Mouse (Mus musculus) forebrain, embryonic 11.5 days (tissue): Measurements from ENCODE around the gene Gm42906. TPM values are rescaled to one million over a fixed set of nuclear protein-coding genes. Genes with fewer than 3 reads are reported as not detected.

Experiments used
- ATAC-seq: fragments of 200-750 bp; cut with Nextera tagmentation; replicated peaks from 2 replicates; pipeline ENCODE4 v1.8.0; 2017; ENCODE audit warnings: moderate TSS enrichment; ENCODE audit not compliant: low FRiP score
- DNase-seq: peaks from one replicate; pipeline ENCODE4 v3.0.0-alpha.2; 2017; ENCODE audit warnings: low spot score
- H3K27ac ChIP-seq: fragments of 300-500 bp; sonication (generic); 2 replicates; pipeline ENCODE4 v1.5.1; 2014; ENCODE audit warnings: low read depth, low read length
- H3K27me3 ChIP-seq: fragments of 300-500 bp; sonication (generic); 2 replicates; pipeline ENCODE4 v1.6.1; 2014; ENCODE audit warnings: mild to moderate bottlenecking, low read length, mixed read lengths; ENCODE audit not compliant: control insufficient read depth, insufficient read depth
- H3K36me3 ChIP-seq: fragments of 300-500 bp; sonication (generic); 2 replicates; pipeline ENCODE4 v1.6.1; 2014; ENCODE audit warnings: mild to moderate bottlenecking, low read length, moderate library complexity, mixed read lengths; ENCODE audit not compliant: control insufficient read depth, insufficient read depth
- H3K4me1 ChIP-seq: fragments of 300-500 bp; sonication (generic); replicated peaks from 2 replicates; pipeline ENCODE4 v1.6.1; 2014; ENCODE audit warnings: low read length, mixed read lengths; ENCODE audit not compliant: control insufficient read depth, insufficient read depth
- H3K4me2 ChIP-seq: fragments of 300-500 bp; sonication (generic); 2 replicates; pipeline ENCODE4 v1.6.1; 2014; ENCODE audit warnings: low read depth, mild to moderate bottlenecking, low read length, moderate library complexity, mixed read lengths; ENCODE audit not compliant: severe bottlenecking
- H3K4me3 ChIP-seq: fragments of 300-500 bp; sonication (generic); 2 replicates; pipeline ENCODE4 v1.5.1; 2014; ENCODE audit warnings: low read depth, low read length
- H3K9ac ChIP-seq: fragments of 300-500 bp; sonication (generic); 2 replicates; pipeline ENCODE4 v1.6.1; 2014; ENCODE audit warnings: low read length
- H3K9me3 ChIP-seq: fragments of 300-500 bp; sonication (generic); 2 replicates; pipeline ENCODE4 v1.6.1; 2016; ENCODE audit warnings: low read length, mixed read lengths; ENCODE audit not compliant: control insufficient read depth
- WGBS: fragments of 180-500 bp; shearing (Covaris S2); extraction: QIAGEN DNeasy Blood & Tissue Kit; methylation state at CpG from one replicate; pipeline ENCODE4 v1.1.7; 2014; 5-methylcytosine and 5-hydroxymethylcytosine counted together
- polyA plus RNA-seq: library from polyadenylated mRNA; unstranded; fragments of >200 nt; fragmentation: Nextera tagmentation; extraction: Ambion mirVana; gene quantifications from 2 replicates; pipeline ENCODE4 v1.2.1, GENCODE M21; 2014

Gene Gm42906
- polyA plus RNA-seq, 1 experiment from 2014 or later = not detected

DNA sequence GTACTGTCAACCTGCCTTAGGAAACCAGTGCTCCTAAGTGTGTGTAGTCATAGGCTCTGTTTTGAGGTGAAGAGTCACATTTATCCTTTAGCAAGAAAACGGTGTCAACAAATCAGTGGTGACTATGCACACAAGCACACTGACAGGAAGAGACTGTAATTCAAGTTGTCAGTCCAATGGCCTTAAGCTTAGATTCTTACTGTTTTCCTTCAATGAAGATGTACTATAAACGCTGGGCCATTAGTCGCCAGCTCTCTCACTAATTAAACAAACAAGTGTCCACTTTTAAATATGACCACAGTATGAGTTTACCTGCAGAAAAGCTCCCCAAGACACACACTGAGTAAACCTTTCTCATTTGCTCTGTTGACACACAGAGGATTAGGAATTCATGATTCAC is 238.6 kb downstream of the Gm42906 start:
- Histone ChIP-seq H3K9me3 (no peaks in the 10 kb centered on the region), H3K36me3 (no peaks in the 10 kb centered on the region), H3K27ac (no peak overlapping the region), H3K4me2 (peak overlapping the region; percentile 82), H3K9ac (no peak overlapping the region; the same call in 1 of the 2 replicates), H3K4me3 (peak overlapping the region; percentile 53), H3K27me3 (no peaks in the 10 kb centered on the region; the same call in 1 of the 2 replicates), H3K4me1 (no peaks in the 10 kb centered on the region)
- ATAC-seq (no peak), DNase-seq (no peak)
- WGBS = 46% methylated on average over 3 of the region's 3 CpGs

DNA sequence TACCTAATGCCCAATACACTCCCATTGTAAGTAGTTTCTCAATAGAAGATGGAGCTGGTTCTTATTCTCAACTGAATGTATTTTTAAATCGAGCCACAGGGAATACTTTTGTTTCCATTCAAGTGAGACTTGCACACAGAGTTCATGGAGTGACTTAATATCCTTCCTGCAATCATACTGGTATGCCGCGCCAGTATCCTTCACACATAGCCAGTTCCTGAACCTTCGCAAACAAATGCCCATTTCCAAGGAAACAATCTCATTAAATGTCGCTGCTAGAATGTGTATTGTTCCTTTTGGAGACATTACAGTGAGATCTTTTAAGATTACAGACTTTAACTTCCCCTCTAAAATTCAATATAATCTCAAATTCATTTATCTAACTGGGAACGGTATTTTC is 239.3 kb downstream of the Gm42906 start:
- H3K9ac ChIP-seq = no peak overlapping the region
- no peak overlapping the region for H3K4me3 ChIP-seq
- H3K4me2 ChIP-seq = no peak overlapping the region
- DNase-seq = no peak
- no peak for ATAC-seq
- H3K27ac ChIP-seq = no peak overlapping the region
- H3K27me3 ChIP-seq = no peaks in the 10 kb centered on the region; the same call in 1 of the 2 replicates
- H3K9me3 ChIP-seq = no peaks in the 10 kb centered on the region
- no peaks in the 10 kb centered on the region for H3K36me3 ChIP-seq
- WGBS = 84% methylated on average over 6 of the region's 6 CpGs
- no peaks in the 10 kb centered on the region for H3K4me1 ChIP-seq

DNA sequence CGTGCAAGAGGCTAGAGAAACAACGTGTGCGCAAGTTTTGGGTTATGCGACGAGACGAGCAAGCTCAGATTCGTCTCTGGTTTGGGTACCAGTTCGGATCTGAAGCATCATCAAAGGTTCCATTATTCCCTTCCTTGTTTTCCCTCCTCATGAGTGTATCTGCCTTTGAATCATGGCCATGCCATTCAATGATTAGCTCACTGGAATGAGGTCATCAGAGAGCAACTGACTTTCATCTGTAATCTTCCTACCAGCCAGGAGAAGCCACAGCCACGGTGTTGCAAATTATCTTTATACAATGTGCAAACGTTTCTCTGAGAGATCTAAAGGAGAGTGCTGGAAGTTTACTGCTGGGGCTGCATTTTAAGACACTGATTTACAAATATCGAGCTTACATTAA is 240.6 kb downstream of the Gm42906 start:
- H3K36me3 ChIP-seq = no peaks in the 10 kb centered on the region
- 81% methylated on average over 11 of the region's 11 CpGs for WGBS
- H3K4me1 ChIP-seq = no peaks in the 10 kb centered on the region
- H3K27ac ChIP-seq = no peak overlapping the region
- H3K27me3 ChIP-seq = no peaks in the 10 kb centered on the region; the same call in 1 of the 2 replicates
- no peak overlapping the region for H3K4me3 ChIP-seq
- no peak overlapping the region for H3K9ac ChIP-seq
- no peaks in the 10 kb centered on the region for H3K9me3 ChIP-seq
- no peak for ATAC-seq
- no peak overlapping the region for H3K4me2 ChIP-seq
- DNase-seq = no peak

DNA sequence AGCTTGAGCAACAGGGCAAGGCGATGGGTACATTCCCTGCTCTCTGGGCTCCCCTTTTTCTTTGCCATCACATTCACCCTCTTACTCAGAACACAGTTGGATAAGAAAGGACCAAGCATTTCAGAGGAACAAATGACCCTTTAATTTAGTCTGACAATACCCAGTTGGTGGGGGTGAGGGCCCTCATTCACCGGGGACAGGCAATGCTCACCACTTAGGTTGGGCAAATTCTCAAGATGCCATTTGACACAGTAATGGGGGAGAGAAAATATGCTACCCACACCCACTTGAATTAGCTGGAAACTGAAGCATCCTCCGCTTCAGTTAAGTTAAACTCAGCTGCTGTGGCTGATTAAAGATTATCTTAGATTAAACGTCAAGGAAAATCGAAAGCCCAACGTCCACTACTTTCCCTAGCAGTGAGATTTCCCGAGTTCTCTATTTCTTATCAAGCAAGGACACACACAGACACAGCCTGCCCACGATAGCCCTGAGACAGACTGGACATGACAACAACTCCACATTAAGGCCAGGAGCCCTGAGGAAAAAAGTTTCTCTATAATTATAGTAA is 242.6 kb downstream of the Gm42906 start:
- DNase-seq = no peak
- H3K4me1 ChIP-seq = no peaks in the 10 kb centered on the region
- ATAC-seq = no peak
- H3K27me3 ChIP-seq = no peaks in the 10 kb centered on the region
- no peak overlapping the region for H3K4me3 ChIP-seq
- no peak overlapping the region for H3K27ac ChIP-seq
- no peak overlapping the region for H3K9ac ChIP-seq
- no peak overlapping the region for H3K4me2 ChIP-seq
- WGBS = 78% methylated on average over 8 of the region's 8 CpGs
- H3K36me3 ChIP-seq = no peaks in the 10 kb centered on the region
- no peaks in the 10 kb centered on the region for H3K9me3 ChIP-seq

DNA sequence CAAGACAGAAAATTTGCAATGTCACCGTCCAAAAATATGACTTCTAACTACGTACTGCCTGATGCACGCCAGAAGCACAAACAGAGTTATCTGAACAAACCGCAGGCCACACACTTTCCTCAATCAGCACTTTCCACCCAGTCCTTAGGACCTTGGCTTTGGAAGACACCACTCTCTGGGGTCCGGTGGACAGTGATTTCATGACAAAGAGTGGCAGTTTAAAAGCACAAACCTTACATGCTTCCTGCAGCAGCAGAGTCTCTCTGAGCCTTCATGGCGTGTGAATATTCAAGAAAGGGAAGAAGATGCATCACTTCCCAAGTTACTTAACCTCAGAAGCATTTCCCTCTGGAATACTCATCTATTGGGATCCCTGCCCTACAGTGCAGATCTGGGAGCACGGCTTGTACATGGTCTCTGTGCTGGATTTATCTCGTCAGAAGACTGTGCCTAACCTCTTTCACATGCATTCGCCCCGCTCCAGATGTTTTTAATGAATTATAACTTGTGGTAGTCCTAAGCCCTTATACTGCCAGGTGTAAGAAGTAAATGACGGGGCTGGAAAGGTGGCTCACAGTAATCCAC is 244.2 kb downstream of the Gm42906 start:
- Histone ChIP-seq H3K27ac (no peak overlapping the region), H3K9me3 (no peaks in the 10 kb centered on the region), H3K4me1 (no peaks in the 10 kb centered on the region), H3K9ac (no peak overlapping the region), H3K4me3 (no peak overlapping the region), H3K4me2 (no peak overlapping the region), H3K36me3 (no peaks in the 10 kb centered on the region), H3K27me3 (no peaks in the 10 kb centered on the region)
- WGBS = 91% methylated on average over 11 of the region's 11 CpGs
- DNase-seq = no peak
- no peak for ATAC-seq

DNA sequence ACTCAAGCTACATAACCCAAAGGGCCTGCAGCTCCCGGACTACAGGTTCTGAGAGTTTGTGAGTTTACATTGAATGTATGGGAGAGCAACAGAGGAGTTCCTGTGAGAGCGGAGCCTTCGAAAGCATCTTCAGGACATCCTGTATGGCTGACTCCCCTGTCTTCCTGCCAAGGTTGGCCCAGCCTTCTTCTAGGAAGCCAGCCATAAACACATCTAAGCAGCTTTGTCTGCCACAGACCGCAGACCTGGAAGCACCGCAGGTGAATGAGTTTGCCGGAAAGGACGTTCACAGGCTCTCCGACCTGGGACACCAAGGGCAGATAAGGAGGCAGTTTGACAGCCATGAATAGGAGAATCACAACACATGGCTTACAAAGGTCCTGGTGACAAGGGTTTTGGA is 246.7 kb downstream of the Gm42906 start:
- WGBS = 92% methylated on average over 8 of the region's 8 CpGs
- no peaks in the 10 kb centered on the region for H3K9me3 ChIP-seq
- no peaks in the 10 kb centered on the region for H3K36me3 ChIP-seq
- H3K9ac ChIP-seq = no peak overlapping the region
- no peak for DNase-seq
- no peak overlapping the region for H3K27ac ChIP-seq
- no peaks in the 10 kb centered on the region for H3K27me3 ChIP-seq
- no peak overlapping the region for H3K4me2 ChIP-seq
- no peak for ATAC-seq
- no peak overlapping the region for H3K4me3 ChIP-seq
- no peaks in the 10 kb centered on the region for H3K4me1 ChIP-seq

DNA sequence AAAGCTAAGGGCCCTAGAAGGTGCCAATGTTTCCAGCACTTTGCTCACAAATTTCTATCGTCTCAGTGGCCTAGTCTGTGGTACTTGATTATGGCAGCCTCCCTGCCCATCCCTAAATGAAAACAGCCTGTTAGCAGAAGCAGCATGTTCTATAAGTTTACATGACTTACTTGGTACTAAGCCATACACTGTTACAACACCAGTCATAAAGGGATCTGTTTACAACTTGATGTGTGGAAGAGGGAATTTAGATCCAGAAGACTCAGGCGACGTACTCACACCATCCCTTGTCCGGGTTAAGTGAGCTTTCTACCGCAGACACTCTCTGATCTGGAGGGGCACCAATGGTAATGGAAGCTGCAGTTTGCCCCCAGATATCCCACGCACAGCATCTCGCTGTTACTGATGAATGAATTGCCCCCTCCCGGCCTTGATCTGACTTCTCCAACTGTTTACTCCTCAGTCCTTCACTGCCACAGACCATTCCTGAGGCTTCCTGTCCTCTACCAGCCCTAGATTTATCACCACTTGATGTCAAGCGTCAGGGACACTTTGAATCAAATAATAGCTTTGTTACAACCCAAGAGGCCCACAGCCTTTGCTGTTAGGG is 247.7 kb downstream of the Gm42906 start:
- no peaks in the 10 kb centered on the region for H3K36me3 ChIP-seq
- no peak overlapping the region for H3K27ac ChIP-seq
- ATAC-seq (no peak), DNase-seq (no peak)
- H3K9me3 ChIP-seq = no peaks in the 10 kb centered on the region
- no peaks in the 10 kb centered on the region for H3K4me1 ChIP-seq
- no peak overlapping the region for H3K4me2 ChIP-seq
- no peak overlapping the region for H3K4me3 ChIP-seq
- no peaks in the 10 kb centered on the region for H3K27me3 ChIP-seq
- no peak overlapping the region for H3K9ac ChIP-seq
- 94% methylated on average over 9 of the region's 9 CpGs for WGBS

DNA sequence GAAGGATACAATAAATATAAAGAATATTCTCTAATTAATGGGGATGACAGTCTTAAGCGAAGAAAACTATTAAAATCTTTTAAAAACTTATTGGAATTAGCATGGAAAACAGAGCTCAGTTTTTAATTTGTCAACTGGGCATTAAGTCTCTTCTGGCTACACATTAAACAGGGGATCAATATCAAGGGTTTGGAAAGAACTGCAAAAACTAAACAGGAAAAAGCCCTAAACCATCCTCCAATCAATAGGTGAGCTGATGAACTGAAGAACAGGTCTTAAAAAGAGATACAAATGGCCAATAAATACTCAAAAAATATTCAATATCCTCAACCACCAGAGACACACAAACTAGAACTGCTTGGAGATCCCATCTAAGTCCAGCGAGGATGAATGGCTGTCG is 250.8 kb downstream of the Gm42906 start:
- Histone ChIP-seq H3K27ac (no peak overlapping the region), H3K4me2 (no peak overlapping the region), H3K36me3 (no peaks in the 10 kb centered on the region), H3K4me3 (no peak overlapping the region), H3K27me3 (no peaks in the 10 kb centered on the region), H3K4me1 (no peaks in the 10 kb centered on the region), H3K9ac (no peak overlapping the region), H3K9me3 (no peaks in the 10 kb centered on the region)
- ATAC-seq (no peak), DNase-seq (no peak)
- WGBS = 90% methylated on average over 3 of the region's 3 CpGs

DNA sequence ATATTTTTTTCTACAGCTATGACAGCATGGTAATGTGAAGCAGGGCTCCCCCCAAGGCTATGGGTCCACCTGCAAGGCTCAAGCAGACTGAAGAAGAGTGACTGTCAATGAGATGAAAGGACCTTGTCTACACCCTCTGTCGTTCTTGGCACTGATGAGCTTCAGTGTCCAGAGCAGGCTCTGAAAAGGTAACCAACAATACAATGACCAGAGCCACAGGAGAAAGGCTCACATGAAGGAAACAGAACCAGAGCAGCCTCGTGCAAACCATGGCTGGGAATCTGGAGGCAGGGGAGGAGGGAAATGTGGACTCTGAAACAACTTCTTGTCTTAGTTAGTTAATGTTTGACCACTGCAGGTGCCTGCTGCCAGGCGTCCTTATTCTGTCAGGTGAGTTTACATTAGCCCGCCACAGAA is 252.1 kb downstream of the Gm42906 start:
- no peak for ATAC-seq
- no peak overlapping the region for H3K27ac ChIP-seq
- no peaks in the 10 kb centered on the region for H3K36me3 ChIP-seq
- no peak overlapping the region for H3K4me2 ChIP-seq
- H3K9ac ChIP-seq = no peak overlapping the region
- no peaks in the 10 kb centered on the region for H3K27me3 ChIP-seq
- WGBS = 84% methylated on average over 4 of the region's 4 CpGs
- H3K4me3 ChIP-seq = no peak overlapping the region
- no peak for DNase-seq
- no peaks in the 10 kb centered on the region for H3K9me3 ChIP-seq
- H3K4me1 ChIP-seq = no peaks in the 10 kb centered on the region
